Mouse (Mus musculus) large intestine, adult 2 months (tissue): ENCODE measurements around the gene Spata21. TPM values are rescaled to one million over a fixed set of nuclear protein-coding genes. Genes with fewer than 3 reads are reported as not detected.

Experiments used
- DNase-seq: peaks from one replicate; pipeline ENCODE4 v3.0.0-alpha.2; 2012; ENCODE audit warnings: low read depth, low spot score
- WGBS: fragments of 180-500 bp; shearing (Covaris S2); methylation state at CpG from one replicate; pipeline ENCODE4 v1.1.7; 2018; 5-methylcytosine and 5-hydroxymethylcytosine counted together
- polyA plus RNA-seq: library from polyadenylated mRNA; depleted of rRNA; stranded (reverse); fragments of >200 nt; gene quantifications from 2 replicates; pipeline ENCODE4 v1.2.3, GENCODE M21; 2012; rRNA removed

Spata21 gene
- not detected in 2 replicates for polyA plus RNA-seq

- DNase-seq, result no peak
- 86% methylated on average over 6 of the region's 6 CpGs for WGBS
These were observed at the start of gene Spata21 for GRCm38 (mm10) chr4:141088033-141088432. Spata21 (plus strand) TSS chr4:141088333.

- no peak for DNase-seq
- 58% methylated on average over 12 of the region's 12 CpGs for WGBS
These were observed 47.0 kb upstream of the Spata21 start for GRCm38 (mm10) chr4:141041117-141041516.

- WGBS, result 16% methylated on average over 8 of the region's 8 CpGs
- DNase-seq, result no peak
These were observed 43.3 kb upstream of the Spata21 start for GRCm38 (mm10) chr4:141044816-141045215.

- WGBS, result 87% methylated on average over 17 of the region's 17 CpGs
These were observed 39.2 kb upstream of the Spata21 start for GRCm38 (mm10) chr4:141048810-141049475.

GRCm38 (mm10) chr4:141049476-141049835, 38.7 kb upstream of the Spata21 start:
- WGBS, result 59% methylated on average over 4 of the region's 4 CpGs
- no peak for DNase-seq

More at GRCm38 (mm10) chr4:141048810-141049475, 39.2 kb upstream of the Spata21 start:
- DNase-seq, result no peak

- WGBS, result 67% methylated on average over 12 of the region's 12 CpGs
- DNase-seq, result no peak
These were observed 35.7 kb upstream of the Spata21 start for GRCm38 (mm10) chr4:141052442-141052841.

GRCm38 (mm10) chr4:141053138-141053537, 35.0 kb upstream of the Spata21 start:
- no peak for DNase-seq
- WGBS, result 76% methylated on average over 8 of the region's 8 CpGs

GRCm38 (mm10) chr4:141053568-141054161, 34.5 kb upstream of the Spata21 start:
- no peak for DNase-seq
- 71% methylated on average over 17 of the region's 17 CpGs for WGBS

- WGBS, result 92% methylated on average over 10 of the region's 10 CpGs
- DNase-seq, result no peak
These were observed 31.2 kb upstream of the Spata21 start for GRCm38 (mm10) chr4:141056970-141057369.

- 79% methylated on average over 9 of the region's 9 CpGs for WGBS
- DNase-seq, result no peak
These were observed 29.3 kb upstream of the Spata21 start for GRCm38 (mm10) chr4:141058835-141059234.

- DNase-seq, result no peak
- WGBS, result 6% methylated on average over 32 of the region's 32 CpGs
These were observed 28.3 kb upstream of the Spata21 start for GRCm38 (mm10) chr4:141059616-141060425.

- DNase-seq, result peak; percentile 88
- WGBS, result under 1% methylated on average over 77 of the region's 77 CpGs
These were observed 27.5 kb upstream of the Spata21 start, which contains the start of gene Crocc for GRCm38 (mm10) chr4:141060426-141061301. Crocc (minus strand) TSS chr4:141060550.

- 90% methylated on average over 4 of the region's 4 CpGs for WGBS
- DNase-seq, result no peak
These were observed 24.0 kb upstream of the Spata21 start for GRCm38 (mm10) chr4:141064104-141064659.

GRCm38 (mm10) chr4:141065123-141065522, 23.0 kb upstream of the Spata21 start:
- WGBS, result 6% methylated on average over 8 of the region's 8 CpGs

GRCm38 (mm10) chr4:141066709-141067515, 21.2 kb upstream of the Spata21 start:
- 67% methylated on average over 12 of the region's 12 CpGs for WGBS
- DNase-seq, result no peak

More at GRCm38 (mm10) chr4:141065123-141065522, 23.0 kb upstream of the Spata21 start:
- peak; percentile 70 for DNase-seq

- no peak for DNase-seq
- WGBS, result 77% methylated on average over 9 of the region's 9 CpGs
These were observed 20.6 kb upstream of the Spata21 start for GRCm38 (mm10) chr4:141067516-141068046.

GRCm38 (mm10) chr4:141068655-141069054, 19.5 kb upstream of the Spata21 start:
- WGBS, result 90% methylated on average over 8 of the region's 8 CpGs
- no peak for DNase-seq

GRCm38 (mm10) chr4:141069731-141070130, 18.4 kb upstream of the Spata21 start:
- 62% methylated on average over 4 of the region's 4 CpGs for WGBS

More at GRCm38 (mm10) chr4:141069731-141070130, 18.4 kb upstream of the Spata21 start:
- no peak for DNase-seq
